Mouse (Mus musculus) cerebellum, adult 8-10 months (tissue): ENCODE results near the gene Endov.

Experiments used
- DNase-seq: peaks from one replicate; pipeline ENCODE4 v3.0.0; 2022

The Endov gene

DNA sequence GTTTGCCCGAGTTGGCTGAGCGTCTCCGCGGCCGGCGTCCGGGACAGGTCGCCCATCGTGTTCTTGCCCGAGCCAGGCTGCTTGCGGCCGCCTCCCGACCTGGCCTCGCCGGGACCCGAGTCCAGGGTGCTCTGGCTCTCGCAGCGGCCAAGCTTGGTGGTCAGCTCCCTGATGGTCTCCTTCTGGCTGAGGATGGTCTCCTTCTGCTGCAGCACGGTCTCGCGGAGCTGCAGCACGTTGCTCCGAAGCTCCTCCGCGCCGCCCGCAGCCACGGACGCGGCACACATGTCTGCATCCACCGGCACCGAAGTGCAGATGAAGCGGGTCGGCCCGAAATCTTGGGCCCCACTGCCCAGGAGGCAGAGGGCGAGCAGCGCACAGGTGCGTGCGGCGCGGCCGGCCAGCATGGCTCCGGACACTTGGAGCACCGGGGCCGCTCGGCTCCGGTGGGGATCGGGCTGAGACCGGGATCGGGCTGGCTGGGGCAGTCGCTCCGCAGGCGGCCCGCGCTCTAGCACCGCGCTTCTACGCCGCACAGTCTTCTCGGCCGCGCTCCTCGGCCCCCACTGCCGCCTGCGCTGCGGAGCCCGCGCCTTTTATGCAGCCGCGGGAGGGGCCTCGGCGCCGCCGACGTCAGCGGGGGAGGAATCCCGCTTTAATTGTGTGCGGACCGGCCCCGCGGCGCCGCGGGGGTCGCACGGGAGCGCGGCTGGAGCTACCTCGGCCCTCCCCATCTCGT lies 56.2 kb downstream of the Endov start, which contains the start of gene Nptx1:
TSS of gene Nptx1 (minus strand) at position 571 of the 739 bp plus-strand sequence.
- peak; percentile 85 for DNase-seq

DNA sequence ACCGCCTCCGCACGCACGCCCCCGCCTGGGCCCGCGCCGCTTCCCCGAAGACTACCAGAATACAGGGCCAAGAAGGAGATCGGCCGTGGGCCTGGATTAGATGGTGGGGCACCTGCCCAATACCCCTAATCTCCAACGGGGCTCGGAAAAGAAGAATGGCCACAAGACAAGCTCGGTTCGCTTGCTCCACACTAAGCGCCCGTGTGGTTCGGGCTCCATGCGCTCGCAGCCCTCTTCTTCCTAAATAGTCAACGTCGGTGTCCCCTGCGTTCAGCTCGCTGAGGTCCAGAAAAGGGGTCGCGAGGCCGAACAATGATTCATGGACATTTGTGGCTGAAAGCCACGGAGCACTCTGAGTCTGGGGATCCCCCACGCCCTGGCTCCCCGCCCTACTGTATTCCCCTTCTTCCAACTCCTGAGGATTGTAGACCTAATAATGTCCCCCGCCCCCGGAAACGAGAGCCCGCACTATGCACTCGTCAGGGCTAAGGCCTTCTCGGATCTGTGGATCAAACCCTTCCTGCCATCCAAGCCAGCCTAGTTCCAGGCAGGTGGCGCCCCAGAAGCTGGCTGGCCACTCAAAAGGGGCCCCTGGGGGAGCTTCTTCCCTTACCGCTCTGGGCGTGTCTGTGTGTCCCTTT lies 56.9 kb downstream of the Endov start:
- DNase-seq, result peak; percentile 59

DNA sequence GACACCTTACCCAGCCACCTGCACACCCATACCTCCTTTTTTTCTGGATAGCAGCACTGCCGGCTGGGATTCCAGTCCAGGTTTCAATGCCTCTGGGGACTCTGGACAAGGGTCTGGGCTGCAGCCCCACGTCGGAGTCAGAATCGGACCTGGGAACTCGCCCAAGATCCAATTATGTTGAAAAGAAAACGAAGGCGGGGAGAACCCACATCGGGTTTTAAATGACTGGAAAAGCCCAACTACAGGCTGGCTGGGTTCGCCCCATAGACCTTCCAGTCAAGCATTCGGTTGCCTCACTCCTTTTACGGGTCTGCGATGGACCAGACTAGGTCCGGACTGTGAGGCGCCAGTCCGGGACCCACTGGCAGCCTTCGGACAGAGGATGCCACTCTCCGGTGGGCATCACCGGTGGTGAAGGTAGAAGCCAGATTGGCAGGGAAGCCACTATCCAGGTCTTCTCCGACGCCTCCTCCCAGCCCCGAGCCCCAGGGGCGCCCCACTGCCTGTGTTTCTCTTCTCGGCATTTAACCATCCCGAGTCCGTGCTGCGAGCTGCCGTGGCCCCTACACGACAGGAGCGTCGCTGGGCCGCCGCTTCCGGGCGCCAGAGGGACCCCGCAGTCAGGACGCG lies 57.7 kb downstream of the Endov start:
- DNase-seq, result no peak

DNA sequence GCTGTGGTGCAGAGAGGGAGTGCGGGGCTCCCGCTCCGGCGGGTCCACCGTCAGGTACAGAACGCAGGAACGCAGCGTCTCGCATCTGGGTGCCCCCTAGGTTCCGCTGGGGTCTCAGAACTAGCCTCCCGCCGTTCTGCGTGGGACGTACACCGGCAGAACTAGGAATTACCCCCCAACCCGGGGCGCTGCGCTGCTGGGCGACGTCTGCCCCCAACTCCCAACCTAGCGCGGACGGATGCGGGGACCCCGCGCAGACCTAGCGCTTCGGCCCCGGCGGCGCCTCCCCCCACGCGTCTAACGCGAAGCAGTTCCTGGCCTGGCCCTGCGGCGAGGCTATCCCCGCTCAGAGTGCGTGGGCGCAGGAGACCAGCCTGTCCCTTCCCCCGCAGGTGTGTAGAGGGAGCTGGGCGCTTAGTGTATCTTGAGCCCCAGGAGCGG lies 58.2 kb downstream of the Endov start:
- DNase-seq, result no peak

DNA sequence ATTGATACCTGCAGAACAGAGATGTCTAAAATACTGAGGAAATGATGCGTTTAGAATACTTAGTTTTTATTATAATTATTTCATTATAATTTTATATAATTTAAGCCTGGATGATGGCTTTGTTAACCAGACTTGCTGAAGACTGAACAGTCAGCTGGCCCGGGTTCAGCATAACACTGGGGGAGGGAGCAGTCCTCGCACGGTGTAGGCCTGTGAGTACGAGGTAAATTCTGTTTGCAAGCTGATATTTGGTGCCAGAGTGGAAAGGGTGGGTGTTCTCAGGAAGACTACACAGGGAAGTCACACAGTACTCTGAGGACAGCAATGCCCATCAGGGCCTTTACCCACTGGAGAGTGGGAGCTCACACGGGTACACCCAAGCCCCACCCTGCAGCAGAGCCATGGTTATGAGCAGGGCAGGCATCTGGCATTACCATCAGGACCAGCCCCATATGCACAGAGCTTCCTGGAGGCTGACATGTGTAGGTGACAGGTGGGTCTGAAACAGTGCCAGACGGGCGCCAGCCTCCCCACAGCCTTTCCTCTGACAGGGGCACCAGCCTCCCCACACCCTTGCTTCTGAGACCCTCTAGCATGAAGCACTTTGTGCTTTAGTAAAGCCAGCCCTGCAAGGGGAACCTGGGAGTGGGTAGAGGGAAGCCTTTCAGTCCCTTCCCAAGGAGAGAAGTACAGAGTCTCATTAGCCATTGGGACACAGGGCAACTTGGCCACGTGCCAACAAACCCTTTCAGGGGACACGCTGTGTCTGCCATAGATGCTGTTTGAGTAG lies 59.6 kb downstream of the Endov start:
- DNase-seq, result peak; percentile 56

DNA sequence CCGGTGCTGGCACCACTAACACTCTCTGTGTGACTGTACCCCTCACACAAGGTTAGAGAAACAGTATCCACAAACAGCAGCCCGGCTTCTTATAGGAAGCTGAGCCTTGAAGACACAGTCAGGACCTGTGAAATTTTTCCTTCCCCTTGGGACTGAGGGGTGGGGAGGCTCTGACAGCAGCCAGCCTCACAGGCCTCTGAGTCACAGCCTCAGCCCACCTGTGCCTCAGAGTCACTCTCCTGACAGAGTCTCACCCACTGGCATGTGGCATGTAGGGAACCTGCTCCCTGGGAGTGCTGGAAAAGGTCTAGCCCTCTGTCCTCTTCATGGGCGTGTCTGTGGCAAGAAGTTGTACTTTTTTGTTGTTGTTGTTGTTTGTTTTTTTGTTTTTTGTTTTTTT lies 60.3 kb downstream of the Endov start:
- DNase-seq, result no peak

DNA sequence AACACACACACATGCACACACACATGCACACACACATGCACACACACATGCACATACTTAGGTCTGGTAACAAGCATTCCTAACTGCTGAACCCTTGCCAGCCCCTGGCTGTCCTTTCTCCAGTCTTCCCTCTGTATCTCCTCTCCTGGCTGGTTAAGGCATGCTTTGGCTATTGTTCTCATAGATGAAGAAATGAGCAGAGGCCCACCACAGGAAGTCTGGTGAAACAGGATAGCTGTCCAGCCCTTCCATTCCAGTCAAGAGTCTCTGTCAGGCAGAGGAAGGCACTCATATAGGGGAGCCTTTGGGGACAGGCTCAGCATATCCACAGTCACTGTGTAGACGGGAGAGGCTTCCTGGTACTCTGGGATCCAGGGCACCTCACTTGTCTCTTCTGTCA lies 61.2 kb downstream of the Endov start:
- no peak for DNase-seq

DNA sequence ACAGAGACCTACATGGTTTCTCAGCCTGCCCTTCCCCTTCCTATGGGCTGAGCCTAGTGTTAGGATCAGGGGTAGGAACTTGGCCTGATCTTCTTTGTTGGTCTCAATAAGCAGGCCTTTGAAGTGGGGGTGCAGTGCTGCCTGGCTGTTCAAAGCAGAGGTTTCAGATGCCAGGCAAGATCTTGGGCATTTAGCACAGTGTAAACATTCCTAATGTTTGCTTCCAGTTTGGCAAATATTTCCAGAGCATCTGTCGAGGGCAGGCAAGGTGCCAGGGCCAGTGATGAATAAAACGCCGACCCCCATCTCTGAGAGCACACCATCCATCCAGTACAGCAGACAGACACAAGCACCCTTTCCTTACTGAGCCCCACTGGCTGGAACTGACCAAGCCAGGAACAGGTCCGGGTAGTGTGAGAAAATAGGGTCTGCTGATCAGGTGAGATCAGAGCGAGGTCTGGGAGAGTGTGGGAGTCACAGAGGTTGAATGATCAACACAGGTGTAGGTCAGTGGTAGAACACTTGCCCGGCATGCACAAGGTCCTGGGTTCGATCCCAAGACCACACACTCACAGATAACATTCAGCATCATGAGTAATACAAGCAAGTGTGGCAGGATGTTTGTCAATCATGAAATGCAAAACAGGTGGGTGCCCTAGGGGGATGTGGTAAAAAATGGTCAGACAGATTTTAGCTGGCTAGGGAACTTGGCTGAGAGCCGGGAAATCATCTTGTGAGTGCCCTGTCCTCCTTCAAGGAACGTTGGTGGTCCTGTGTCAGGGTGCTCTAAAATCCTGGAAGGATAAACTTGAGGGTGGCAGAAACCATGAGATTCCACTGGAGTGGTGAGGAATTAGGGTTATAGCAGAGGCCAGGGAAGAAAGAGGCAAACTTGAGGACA lies 62.0 kb downstream of the Endov start:
- no peak for DNase-seq

DNA sequence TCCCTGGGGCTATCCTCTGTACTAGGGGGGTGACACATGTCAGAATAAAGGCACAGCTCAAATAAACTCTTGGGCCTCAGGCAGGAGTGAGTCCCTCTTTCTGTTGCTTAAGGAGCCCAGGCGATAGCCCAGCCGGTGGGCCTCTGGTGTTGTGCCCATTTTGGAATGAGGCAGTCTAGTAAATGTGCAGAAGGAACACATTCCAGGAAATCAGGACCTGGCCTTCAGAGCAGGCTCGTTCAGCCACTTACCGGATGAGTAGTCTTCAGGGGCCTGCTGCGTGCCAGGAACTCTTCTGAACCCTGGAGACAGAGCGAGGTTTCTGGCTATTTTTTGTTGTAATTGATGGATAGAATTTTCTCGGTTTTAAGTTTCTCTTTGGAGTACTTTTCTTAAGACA lies 63.6 kb downstream of the Endov start:
- no peak for DNase-seq

DNA sequence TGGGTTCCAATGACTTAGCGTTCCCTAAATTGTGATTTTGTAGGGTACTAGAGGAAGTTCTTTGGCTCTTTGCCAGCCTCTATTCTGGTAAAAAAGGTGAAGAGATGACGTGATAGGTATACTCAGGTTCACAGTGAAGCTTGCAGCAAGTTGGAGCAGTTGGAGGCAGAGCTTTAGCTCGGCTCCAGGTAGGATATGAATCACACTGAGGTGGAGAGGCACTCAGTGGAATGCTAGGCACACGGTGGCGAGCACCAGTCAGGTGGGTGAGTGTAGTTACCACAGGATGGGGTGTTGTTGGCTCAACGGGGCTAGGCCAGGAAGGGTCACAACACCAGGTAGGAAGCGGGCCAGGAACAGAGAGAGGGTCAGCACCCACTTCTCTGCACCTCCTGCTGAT lies 64.0 kb downstream of the Endov start:
- no peak for DNase-seq

DNA sequence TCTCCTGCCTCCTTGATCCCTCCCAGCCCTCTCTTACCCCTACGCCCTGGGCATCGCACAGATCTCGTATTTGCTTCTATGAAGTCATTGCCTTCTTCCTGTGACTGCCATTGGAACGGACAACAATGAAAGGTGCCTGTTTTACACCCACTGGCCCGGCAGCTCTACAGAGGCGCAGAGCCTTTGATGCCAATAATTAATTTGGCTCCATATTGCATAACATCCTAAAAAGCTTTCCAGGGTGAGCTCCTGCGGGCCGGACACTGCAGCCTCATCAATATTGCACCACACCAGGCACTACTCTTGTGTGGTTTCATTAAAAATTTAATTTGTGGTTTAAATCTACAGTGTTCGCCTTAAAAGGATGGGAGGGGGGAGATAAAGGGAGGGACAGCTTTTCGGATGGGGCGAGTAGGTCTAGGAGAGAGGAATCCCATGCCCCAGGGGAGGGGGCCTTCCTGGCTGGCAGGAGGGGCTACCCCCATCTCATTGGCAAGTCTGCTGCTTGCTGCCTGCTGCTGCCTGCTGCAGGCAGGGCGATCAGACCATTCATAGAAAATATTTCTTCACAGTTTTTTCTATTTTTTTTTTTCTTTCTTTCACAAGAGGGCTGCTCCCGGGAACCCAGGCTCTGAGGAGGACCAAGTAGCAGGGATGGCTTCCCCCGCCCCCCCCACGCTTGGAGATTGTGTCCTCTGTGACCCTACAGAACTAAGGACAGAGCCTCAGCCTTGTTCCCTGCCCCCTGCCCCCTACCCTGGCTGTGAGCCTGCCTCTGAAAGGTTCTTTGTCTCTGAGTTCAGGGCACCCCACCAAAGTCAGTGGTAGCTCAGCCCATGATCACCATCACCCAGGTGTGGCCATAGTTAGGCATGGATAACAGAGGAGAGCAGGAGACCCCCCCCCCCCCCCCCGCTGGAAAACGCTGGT lies 67.1 kb downstream of the Endov start:
- no peak for DNase-seq

DNA sequence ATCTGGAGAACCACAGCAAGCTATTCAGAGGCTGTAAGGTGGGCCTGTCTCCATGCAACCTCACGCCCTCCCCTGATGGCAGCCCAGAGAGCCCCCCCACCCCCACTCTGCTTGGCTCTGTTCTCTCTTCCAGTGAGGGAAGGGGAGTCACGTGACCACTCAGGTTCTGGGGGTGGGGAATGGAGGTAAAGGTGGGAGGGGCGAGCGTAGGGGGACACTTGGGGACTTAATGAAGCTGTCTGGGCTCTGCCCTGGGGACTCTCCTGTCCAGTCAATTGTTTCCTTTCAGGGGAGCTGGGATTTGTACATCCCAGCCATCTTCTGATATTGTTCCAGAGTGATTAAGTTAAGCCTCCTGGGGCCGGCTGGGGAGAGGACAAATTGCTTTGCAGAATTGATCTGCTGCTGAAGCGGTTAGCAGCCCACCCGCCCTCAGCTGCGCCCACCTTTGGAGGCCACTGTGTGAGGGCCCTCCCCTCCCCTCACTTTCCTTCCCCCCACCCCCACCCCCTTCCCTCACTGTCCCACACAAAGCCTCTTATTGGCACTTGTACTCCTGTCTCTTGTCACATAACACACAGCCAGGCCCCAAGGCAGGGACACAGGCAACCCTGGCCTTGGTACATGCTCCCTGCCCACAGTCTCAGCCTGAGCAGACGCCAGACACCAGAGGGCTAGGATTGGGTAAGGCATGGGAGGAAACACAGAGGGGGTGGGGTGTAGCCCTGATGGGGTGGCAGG lies 67.9 kb downstream of the Endov start:
- no peak for DNase-seq
